Mouse (Mus musculus) heart, embryonic 16.5 days (tissue): ENCODE measurements at regions not wholly inside any gene's neighbourhood (a gene's known extent, or its start where the extent isn't known, plus 50 kb on each side); places are given as distances from the start of the nearest gene placed in this dataset.

Experiments used
- ATAC-seq: fragments of 200-750 bp; cut with Nextera tagmentation; replicated peaks from 2 replicates; pipeline ENCODE4 v1.8.0; 2017; ENCODE audit warnings: moderate number of reproducible peaks; ENCODE audit not compliant: insufficient read depth, low FRiP score; ENCODE audit errors: extremely low read depth
- H3K27ac ChIP-seq: fragments of 300-500 bp; sonication (generic); 2 replicates; pipeline ENCODE4 v1.5.1; 2014; ENCODE audit warnings: mild to moderate bottlenecking, low read length, control low read depth, moderate library complexity
- H3K27me3 ChIP-seq: fragments of 300-500 bp; sonication (generic); 2 replicates; pipeline ENCODE4 v1.6.1; 2014; ENCODE audit warnings: low read length, mixed read lengths; ENCODE audit not compliant: control insufficient read depth, insufficient read depth
- H3K36me3 ChIP-seq: fragments of 300-500 bp; sonication (generic); 2 replicates; pipeline ENCODE4 v1.6.1; 2014; ENCODE audit not compliant: control insufficient read depth, insufficient read depth
- H3K4me1 ChIP-seq: fragments of 300-500 bp; sonication (generic); 2 replicates; pipeline ENCODE4 v1.6.1; 2014; ENCODE audit warnings: low read length, mixed read lengths; ENCODE audit not compliant: control insufficient read depth, insufficient read depth
- H3K4me2 ChIP-seq: fragments of 300-500 bp; sonication (generic); 2 replicates; pipeline ENCODE4 v1.6.1; 2014; ENCODE audit warnings: low read depth, mild to moderate bottlenecking, control low read depth, low read length
- H3K4me3 ChIP-seq: fragments of 300-500 bp; sonication (generic); 2 replicates; pipeline ENCODE4 v1.5.1; 2014; ENCODE audit warnings: mild to moderate bottlenecking, control low read depth, low read length
- H3K9ac ChIP-seq: fragments of 300-500 bp; sonication (generic); 2 replicates; pipeline ENCODE4 v1.6.1; 2014; ENCODE audit warnings: low read length, control low read depth
- H3K9me3 ChIP-seq: fragments of 300-500 bp; sonication (generic); replicated peaks from 2 replicates; pipeline ENCODE4 v1.6.1; 2016; ENCODE audit warnings: low read length; ENCODE audit not compliant: control insufficient read depth
- WGBS: fragments of 180-500 bp; shearing (Covaris S2); extraction: QIAGEN DNeasy Blood & Tissue Kit; methylation state at CpG from one replicate; pipeline ENCODE4 v1.1.7; 2014; 5-methylcytosine and 5-hydroxymethylcytosine counted together

GRCm38 (mm10) chr3:144362472-144362871 lies 157.5 kb upstream of the Lmo4 start:
- no peaks in the 10 kb centered on the region for H3K4me1 ChIP-seq
- no peak overlapping the region for H3K9ac ChIP-seq
- H3K4me2 ChIP-seq: no peak overlapping the region
- H3K9me3 ChIP-seq: no peaks in the 10 kb centered on the region
- no peak overlapping the region for H3K27ac ChIP-seq
- H3K27me3 ChIP-seq: no peaks in the 10 kb centered on the region
- ATAC-seq: no peak
- 67% methylated on average over 10 of the region's 10 CpGs for WGBS
- no peak overlapping the region for H3K4me3 ChIP-seq
- H3K36me3 ChIP-seq: no peaks in the 10 kb centered on the region

- H3K9ac ChIP-seq: no peak overlapping the region
- H3K4me2 ChIP-seq: no peak overlapping the region
- H3K4me1 ChIP-seq: no peaks in the 10 kb centered on the region
- no peak overlapping the region for H3K27ac ChIP-seq
- no peaks in the 10 kb centered on the region for H3K9me3 ChIP-seq
- 82% methylated on average over 4 of the region's 4 CpGs for WGBS
- ATAC-seq: no peak
- no peak overlapping the region for H3K4me3 ChIP-seq
- H3K27me3 ChIP-seq: no peaks in the 10 kb centered on the region
- no peaks in the 10 kb centered on the region for H3K36me3 ChIP-seq
These were observed 156.4 kb upstream of the Lmo4 start for GRCm38 (mm10) chr3:144361203-144361978.

- Histone ChIP-seq H3K9me3 (no peaks in the 10 kb centered on the region), H3K4me1 (no peaks in the 10 kb centered on the region), H3K27ac (no peak overlapping the region), H3K4me3 (no peak overlapping the region), H3K27me3 (no peaks in the 10 kb centered on the region), H3K9ac (no peak overlapping the region), H3K4me2 (no peak overlapping the region), H3K36me3 (no peaks in the 10 kb centered on the region)
- 74% methylated on average over 11 of the region's 11 CpGs for whole genome bisulfite sequencing
- ATAC-seq: no peak
These were observed 151.9 kb upstream of the Lmo4 start for GRCm38 (mm10) chr3:144356948-144357295.

GRCm38 (mm10) chr3:144356103-144356947 lies 151.3 kb upstream of the Lmo4 start:
- WGBS: 72% methylated on average over 17 of the region's 17 CpGs
- Histone ChIP-seq H3K9me3 (no peaks in the 10 kb centered on the region), H3K9ac (no peak overlapping the region)

GRCm38 (mm10) chr3:144352559-144352958 lies 147.5 kb upstream of the Lmo4 start:
- H3K4me3 ChIP-seq: no peak overlapping the region
- ATAC-seq: no peak
- H3K4me2 ChIP-seq: no peak overlapping the region
- H3K4me1 ChIP-seq: no peaks in the 10 kb centered on the region
- H3K27ac ChIP-seq: no peak overlapping the region
- no peaks in the 10 kb centered on the region for H3K27me3 ChIP-seq
- 85% methylated on average over 4 of the region's 4 CpGs for WGBS
- no peaks in the 10 kb centered on the region for H3K9me3 ChIP-seq
- H3K36me3 ChIP-seq: no peaks in the 10 kb centered on the region
- no peak overlapping the region for H3K9ac ChIP-seq

More at GRCm38 (mm10) chr3:144356103-144356947, 151.3 kb upstream of the Lmo4 start:
- ATAC-seq: no peak
- no peaks in the 10 kb centered on the region for H3K36me3 ChIP-seq
- H3K27me3 ChIP-seq: no peaks in the 10 kb centered on the region
- H3K4me2 ChIP-seq: no peak overlapping the region
- H3K27ac ChIP-seq: no peak overlapping the region
- no peak overlapping the region for H3K4me3 ChIP-seq
- no peaks in the 10 kb centered on the region for H3K4me1 ChIP-seq

GRCm38 (mm10) chr3:144348431-144348830 lies 143.4 kb upstream of the Lmo4 start:
- H3K9ac ChIP-seq: no peak overlapping the region
- H3K27ac ChIP-seq: no peak overlapping the region
- H3K36me3 ChIP-seq: no peaks in the 10 kb centered on the region
- H3K27me3 ChIP-seq: no peaks in the 10 kb centered on the region
- H3K4me3 ChIP-seq: no peak overlapping the region
- no peaks in the 10 kb centered on the region for H3K4me1 ChIP-seq
- 59% methylated on average over 9 of the region's 9 CpGs for WGBS
- ATAC-seq: no peak
- H3K4me2 ChIP-seq: no peak overlapping the region
- no peaks in the 10 kb centered on the region for H3K9me3 ChIP-seq

- H3K27me3 ChIP-seq: 0 out of 2 replicates have a peak, but pooled peaks cover 2% of the 10 kb centered on the region
- WGBS: 64% methylated on average over 3 of the region's 3 CpGs
- no peak overlapping the region for H3K4me2 ChIP-seq
- H3K4me1 ChIP-seq: no peaks in the 10 kb centered on the region
- H3K27ac ChIP-seq: no peak overlapping the region
- no peak for ATAC-seq
- no peaks in the 10 kb centered on the region for H3K36me3 ChIP-seq
- H3K9me3 ChIP-seq: no peaks in the 10 kb centered on the region
- no peak overlapping the region for H3K4me3 ChIP-seq
- H3K9ac ChIP-seq: no peak overlapping the region
These were observed 130.2 kb upstream of the Lmo4 start for GRCm38 (mm10) chr3:144335237-144335636.

GRCm38 (mm10) chr3:144334201-144334600 lies 129.2 kb upstream of the Lmo4 start:
- Histone ChIP-seq H3K36me3 (no peaks in the 10 kb centered on the region), H3K4me1 (no peaks in the 10 kb centered on the region), H3K27ac (no peak overlapping the region), H3K4me3 (no peak overlapping the region), H3K9me3 (no peaks in the 10 kb centered on the region), H3K9ac (no peak overlapping the region), H3K27me3 (0 out of 2 replicates have a peak, but pooled peaks cover 2% of the 10 kb centered on the region), H3K4me2 (no peak overlapping the region)
- ATAC-seq: no peak
- 68% methylated on average over 5 of the region's 5 CpGs for WGBS

- Histone ChIP-seq H3K4me2 (no peak overlapping the region), H3K9ac (no peak overlapping the region), H3K4me3 (no peak overlapping the region), H3K27ac (no peak overlapping the region), H3K9me3 (no peaks in the 10 kb centered on the region), H3K36me3 (no peaks in the 10 kb centered on the region), H3K4me1 (no peaks in the 10 kb centered on the region), H3K27me3 (0 out of 2 replicates have a peak, but pooled peaks cover 2% of the 10 kb centered on the region)
- 13% methylated on average over 5 of the region's 5 CpGs for WGBS
- no peak for ATAC-seq
These were observed 127.3 kb upstream of the Lmo4 start for GRCm38 (mm10) chr3:144332353-144332752.
